Mouse (Mus musculus) embryonic facial prominence, embryonic 14.5 days (tissue): ENCODE results near the gene Gm45837. TPM values are rescaled to one million over a fixed set of nuclear protein-coding genes. Genes with fewer than 3 reads are reported as not detected.

ENCODE experiments used
- ATAC-seq: fragments of 200-750 bp; cut with Nextera tagmentation; 2 replicates; pipeline ENCODE4 v1.8.0; 2017; ENCODE audit warnings: low read depth, moderate number of reproducible peaks, moderate TSS enrichment
- DNase-seq: peaks from one replicate; pipeline ENCODE4 v3.0.0-alpha.2; 2015; ENCODE audit warnings: low spot score
- H3K27ac ChIP-seq: fragments of 300-500 bp; sonication (generic); replicated peaks from 2 replicates; pipeline ENCODE4 v1.5.1; 2014; ENCODE audit warnings: low read depth, mild to moderate bottlenecking, low read length, moderate library complexity
- H3K27me3 ChIP-seq: fragments of 300-500 bp; sonication (generic); replicated peaks from 2 replicates; pipeline ENCODE4 v1.6.1; 2014; ENCODE audit warnings: low read length; ENCODE audit not compliant: control insufficient read depth, insufficient read depth
- H3K36me3 ChIP-seq: fragments of 300-500 bp; sonication (generic); 2 replicates; pipeline ENCODE4 v1.6.1; 2014; ENCODE audit warnings: low read length, mixed read lengths; ENCODE audit not compliant: control insufficient read depth, insufficient read depth
- H3K4me1 ChIP-seq: fragments of 300-500 bp; sonication (generic); 2 replicates; pipeline ENCODE4 v1.6.1; 2014; ENCODE audit warnings: antibody characterized with exemption, low read length; ENCODE audit not compliant: control insufficient read depth, insufficient read depth
- H3K4me2 ChIP-seq: fragments of 300-500 bp; sonication (generic); 2 replicates; pipeline ENCODE4 v1.6.1; 2014; ENCODE audit warnings: low read depth, mild to moderate bottlenecking, low read length, moderate library complexity, mixed read lengths
- H3K4me3 ChIP-seq: fragments of 300-500 bp; sonication (generic); 2 replicates; pipeline ENCODE4 v1.5.1; 2014; ENCODE audit warnings: low read depth, mild to moderate bottlenecking, low read length
- H3K9ac ChIP-seq: fragments of 300-500 bp; sonication (generic); 2 replicates; pipeline ENCODE4 v1.6.1; 2014; ENCODE audit warnings: low read depth, mild to moderate bottlenecking, low read length, moderate library complexity, mixed read lengths
- H3K9me3 ChIP-seq: fragments of 300-500 bp; sonication (generic); 2 replicates; pipeline ENCODE4 v1.6.1; 2016; ENCODE audit warnings: low read length; ENCODE audit not compliant: control insufficient read depth
- WGBS: fragments of 180-500 bp; shearing (Covaris S2); extraction: QIAGEN DNeasy Blood & Tissue Kit; methylation state at CpG from one replicate; pipeline ENCODE4 v1.1.7; 2014; 5-methylcytosine and 5-hydroxymethylcytosine counted together
- polyA plus RNA-seq: library from polyadenylated mRNA; unstranded; fragments of >200 nt; fragmentation: Nextera tagmentation; extraction: Ambion mirVana; gene quantifications from 2 replicates; pipeline ENCODE4 v1.2.1, GENCODE M21; 2014

Gene Gm45837
- polyA plus RNA-seq, 1 experiment from 2014 or later: not detected

DNA sequence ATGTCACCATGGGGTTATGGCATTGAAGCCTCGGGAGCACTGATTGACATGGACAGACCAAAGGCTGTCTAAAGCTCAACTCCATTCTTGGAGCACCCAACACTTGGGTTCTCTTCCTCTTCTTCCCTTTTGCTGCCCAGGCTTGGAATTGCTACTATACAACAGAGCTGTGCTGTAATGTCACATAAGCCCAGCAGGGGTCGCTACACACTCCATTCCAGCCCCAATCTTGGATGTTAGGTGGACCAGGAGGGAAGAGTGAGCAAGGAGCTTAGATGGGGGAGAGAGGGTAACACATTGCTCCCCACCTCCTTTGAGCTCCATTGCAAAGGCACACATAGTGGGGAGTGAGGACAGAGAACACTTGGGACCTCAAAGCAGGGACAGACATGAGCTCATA, 17.1 kb downstream of the Gm45837 start:
- H3K27me3 ChIP-seq: no peaks in the 10 kb centered on the region
- WGBS: 13% methylated on average over 2 of the region's 2 CpGs
- H3K9me3 ChIP-seq: no peaks in the 10 kb centered on the region
- no peak for ATAC-seq
- H3K4me2 ChIP-seq: no peak overlapping the region
- H3K27ac ChIP-seq: no peak overlapping the region
- no peak overlapping the region for H3K9ac ChIP-seq
- H3K4me1 ChIP-seq: no peaks in the 10 kb centered on the region
- H3K4me3 ChIP-seq: no peak overlapping the region
- H3K36me3 ChIP-seq: no peaks in the 10 kb centered on the region
- DNase-seq: no peak

DNA sequence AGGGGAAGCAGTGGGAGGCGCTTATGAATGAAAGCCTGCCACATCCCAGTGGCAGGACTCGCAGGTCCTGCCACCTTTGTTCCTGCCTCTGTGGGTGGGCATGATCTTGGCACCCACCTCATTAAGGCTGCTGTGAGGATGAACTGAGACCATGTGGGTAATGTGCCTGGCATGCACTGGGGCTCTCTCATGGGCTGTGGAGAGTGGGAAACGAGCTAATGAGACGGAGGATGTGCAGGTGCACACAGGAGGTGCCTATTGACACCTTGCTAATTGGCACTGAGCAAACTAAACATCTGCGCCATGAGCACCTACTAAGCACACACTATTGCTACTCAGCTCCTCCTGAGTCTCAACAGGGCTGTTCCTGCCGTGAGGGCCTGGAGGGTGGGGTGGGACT, 24.4 kb downstream of the Gm45837 start:
- DNase-seq: no peak
- Histone ChIP-seq H3K9ac (no peak overlapping the region), H3K4me3 (no peak overlapping the region), H3K27ac (no peak overlapping the region), H3K4me1 (no peaks in the 10 kb centered on the region), H3K9me3 (no peaks in the 10 kb centered on the region), H3K36me3 (no peaks in the 10 kb centered on the region), H3K27me3 (no peaks in the 10 kb centered on the region), H3K4me2 (no peak overlapping the region)
- 57% methylated on average over 6 of the region's 6 CpGs for whole genome bisulfite sequencing
- ATAC-seq: peak; percentile 70

DNA sequence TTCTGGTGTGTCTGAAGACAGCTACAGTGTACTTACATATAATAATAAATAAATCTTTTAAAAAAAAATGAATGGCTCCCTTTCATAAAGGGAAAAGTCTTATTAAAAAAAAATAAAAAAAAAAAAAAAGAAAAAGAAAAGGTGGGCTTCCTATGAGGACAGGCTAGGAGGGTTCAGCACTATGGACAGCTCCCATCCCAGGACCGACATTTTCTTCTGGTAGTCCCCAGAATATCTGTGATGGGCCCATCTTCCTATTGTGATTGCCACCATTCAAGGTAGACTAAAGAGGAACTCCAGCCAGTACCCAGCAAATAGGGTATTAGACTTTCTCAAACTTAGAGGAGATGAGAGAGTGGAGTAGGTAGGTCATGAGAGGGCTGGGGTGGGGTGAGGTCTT, 27.2 kb downstream of the Gm45837 start:
- Histone ChIP-seq H3K36me3 (no peaks in the 10 kb centered on the region), H3K4me1 (no peaks in the 10 kb centered on the region), H3K9ac (no peak overlapping the region), H3K4me2 (no peak overlapping the region), H3K9me3 (no peaks in the 10 kb centered on the region), H3K4me3 (no peak overlapping the region), H3K27ac (no peak overlapping the region), H3K27me3 (no peaks in the 10 kb centered on the region)
- DNase-seq: no peak
- ATAC-seq: no peak
- 5% methylated on average over 1 of the region's 1 CpGs for WGBS

DNA sequence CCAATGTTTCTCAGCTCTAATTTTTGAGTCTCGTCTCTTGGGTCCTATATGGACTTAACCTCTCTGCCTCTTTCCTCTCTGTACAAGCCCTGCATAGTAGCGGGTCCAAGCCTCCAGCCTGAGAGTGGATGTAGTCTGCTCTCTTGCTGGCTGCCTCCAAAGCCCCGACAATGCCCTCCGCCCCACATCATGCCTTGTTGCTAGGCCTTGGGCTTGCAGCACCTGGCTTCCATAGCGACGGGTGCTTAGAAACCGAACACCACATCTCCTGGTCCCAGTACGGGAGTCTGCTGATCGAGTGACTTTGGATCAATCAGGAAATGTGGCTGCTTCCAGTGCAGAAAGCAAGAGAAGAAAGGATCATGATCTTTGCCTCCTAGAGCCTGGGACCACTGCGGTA, 32.4 kb downstream of the Gm45837 start:
- Histone ChIP-seq H3K9me3 (no peaks in the 10 kb centered on the region), H3K36me3 (no peaks in the 10 kb centered on the region), H3K27ac (no peak overlapping the region), H3K4me3 (no peak overlapping the region), H3K4me2 (no peak overlapping the region), H3K9ac (no peak overlapping the region), H3K27me3 (no peaks in the 10 kb centered on the region), H3K4me1 (no peaks in the 10 kb centered on the region)
- no peak for DNase-seq
- WGBS: 50% methylated on average over 10 of the region's 10 CpGs
- no peak; the same call in 1 of the 2 replicates for ATAC-seq

DNA sequence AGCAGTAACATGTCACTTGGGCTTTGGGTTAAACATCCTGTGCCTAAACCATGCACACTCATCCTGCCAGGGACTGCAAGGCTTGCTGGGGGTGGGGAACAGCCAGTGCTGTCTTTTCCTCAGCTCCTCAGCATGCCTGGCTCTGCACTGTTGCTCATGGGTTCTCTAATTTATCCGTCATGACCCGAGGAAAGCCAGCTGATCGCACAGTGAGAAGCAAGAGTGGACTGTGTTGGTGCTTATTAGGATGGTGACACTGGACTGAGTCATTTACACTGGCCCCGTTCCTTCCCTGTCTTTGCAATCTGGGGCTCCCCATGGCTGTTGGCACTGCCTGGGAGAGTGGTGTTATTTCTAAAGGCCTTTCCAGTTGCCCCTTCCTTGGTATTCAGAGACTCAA, 33.5 kb downstream of the Gm45837 start:
- 80% methylated on average over 4 of the region's 4 CpGs for WGBS
- no peak overlapping the region for H3K4me3 ChIP-seq
- DNase-seq: no peak
- no peaks in the 10 kb centered on the region for H3K4me1 ChIP-seq
- H3K4me2 ChIP-seq: no peak overlapping the region
- no peaks in the 10 kb centered on the region for H3K36me3 ChIP-seq
- no peak overlapping the region for H3K9ac ChIP-seq
- no peaks in the 10 kb centered on the region for H3K27me3 ChIP-seq
- no peaks in the 10 kb centered on the region for H3K9me3 ChIP-seq
- no peak overlapping the region for H3K27ac ChIP-seq
- no peak for ATAC-seq

DNA sequence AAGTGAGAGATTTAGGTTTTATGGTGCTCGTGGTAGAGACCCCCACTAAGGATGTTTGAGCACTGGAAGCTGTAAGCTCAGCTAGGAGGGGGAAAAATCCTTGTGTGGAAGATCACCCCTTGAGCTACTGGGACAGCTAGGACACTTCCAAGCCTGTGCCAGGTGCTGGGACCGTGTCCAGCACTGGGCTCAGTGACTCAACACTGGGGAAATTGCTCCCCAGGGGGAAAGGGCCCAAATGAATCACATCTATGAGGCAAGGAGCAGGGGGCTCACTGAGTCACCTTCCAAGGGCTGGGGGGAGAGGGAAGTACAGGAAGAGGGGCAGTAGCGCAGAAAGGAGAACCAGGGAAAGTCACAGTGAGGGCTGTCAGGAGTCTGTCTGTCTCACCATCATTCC, 39.2 kb downstream of the Gm45837 start:
- Histone ChIP-seq H3K4me3 (no peak overlapping the region), H3K4me2 (no peak overlapping the region), H3K27me3 (peaks cover 22% of the 10 kb centered on the region), H3K4me1 (no peaks in the 10 kb centered on the region), H3K36me3 (no peaks in the 10 kb centered on the region), H3K9me3 (no peaks in the 10 kb centered on the region), H3K27ac (no peak overlapping the region), H3K9ac (no peak overlapping the region)
- ATAC-seq: no peak
- 33% methylated on average over 3 of the region's 3 CpGs for WGBS
- no peak for DNase-seq

DNA sequence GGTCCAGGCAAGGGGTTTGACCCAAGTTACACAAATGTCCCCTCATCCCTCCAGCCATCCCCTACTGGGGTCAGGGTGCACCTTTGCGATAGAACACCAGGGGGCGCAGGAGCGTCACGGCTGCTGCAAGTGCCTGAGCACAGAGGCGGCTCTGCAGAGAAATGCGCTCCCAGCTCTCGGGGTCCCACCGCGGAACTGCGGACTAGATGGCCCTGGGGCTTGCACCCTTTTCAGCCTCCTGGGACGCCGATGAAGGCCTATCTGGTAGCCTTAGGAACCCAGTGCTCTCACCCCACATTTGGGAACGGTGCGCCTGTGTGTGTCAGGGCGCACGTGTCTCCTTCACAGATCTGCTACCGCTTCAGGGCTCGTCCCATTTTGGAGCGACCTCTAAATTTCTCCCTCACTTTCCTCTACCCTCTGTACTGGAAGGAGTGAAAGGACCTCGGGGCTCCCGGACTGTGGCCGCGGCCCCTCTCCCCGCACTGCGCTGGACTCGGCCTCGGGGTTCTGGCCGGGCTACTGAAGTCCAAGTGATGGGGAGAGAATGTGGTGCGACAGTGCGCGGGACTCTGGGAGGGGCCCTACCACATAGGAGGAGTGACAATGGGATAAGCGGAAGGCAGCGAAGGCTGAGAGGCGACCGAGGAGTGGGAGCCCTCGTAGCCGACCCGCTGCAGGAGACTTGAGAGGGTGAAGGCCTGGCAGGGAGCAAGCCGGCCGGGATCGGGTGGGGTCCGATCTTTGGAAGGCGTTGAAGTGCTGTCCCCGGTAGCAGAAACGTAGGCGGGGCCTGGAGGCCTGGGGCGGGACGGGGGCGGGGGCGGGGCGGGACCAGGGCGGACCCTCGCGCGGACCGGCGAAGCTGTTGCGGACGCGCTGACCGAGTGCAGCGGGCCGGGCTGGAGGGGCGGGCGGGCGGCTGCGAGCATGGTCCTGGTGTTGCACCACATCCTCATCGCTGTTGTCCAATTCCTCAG, 40.0 kb downstream of the Gm45837 start:
- Histone ChIP-seq H3K9ac (peak overlapping the region; percentile 55), H3K27me3 (peaks cover 22% of the 10 kb centered on the region), H3K4me1 (no peaks in the 10 kb centered on the region), H3K27ac (no peak overlapping the region), H3K4me2 (peak overlapping the region; percentile 98), H3K9me3 (no peaks in the 10 kb centered on the region), H3K4me3 (peak overlapping the region; percentile 58), H3K36me3 (no peaks in the 10 kb centered on the region)
- peak; percentile 81 for ATAC-seq
- peak; percentile 82 for DNase-seq
- under 1% methylated on average over 41 of the region's 68 CpGs for WGBS

DNA sequence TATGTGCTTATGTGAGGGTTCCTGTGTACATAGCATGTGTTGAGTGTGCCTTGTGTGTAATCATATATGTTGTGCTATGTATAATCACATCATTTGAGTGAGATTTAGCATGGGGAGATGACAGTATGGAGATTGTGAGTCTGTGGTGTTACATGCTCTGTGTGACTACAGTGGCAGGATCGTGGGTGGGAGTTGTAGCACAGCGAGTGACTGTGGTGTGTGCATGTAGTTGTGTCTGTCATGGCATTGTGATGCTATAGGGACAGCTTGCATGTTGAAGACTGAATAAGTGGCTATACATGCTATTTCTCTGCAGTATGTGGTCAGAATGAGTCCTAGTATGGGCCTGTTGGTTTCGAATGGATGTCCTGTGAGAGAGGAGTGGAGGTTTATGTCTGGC, 42.0 kb downstream of the Gm45837 start:
- Histone ChIP-seq H3K9ac (no peak overlapping the region), H3K4me3 (peak overlapping the region; percentile 10; the same call in 1 of the 2 replicates), H3K9me3 (no peaks in the 10 kb centered on the region), H3K4me1 (no peaks in the 10 kb centered on the region), H3K27ac (no peak overlapping the region), H3K36me3 (no peaks in the 10 kb centered on the region), H3K4me2 (peak overlapping the region; percentile 98), H3K27me3 (peaks cover 22% of the 10 kb centered on the region)
- ATAC-seq (no peak), DNase-seq (no peak)
- 83% methylated on average over 3 of the region's 3 CpGs for WGBS

DNA sequence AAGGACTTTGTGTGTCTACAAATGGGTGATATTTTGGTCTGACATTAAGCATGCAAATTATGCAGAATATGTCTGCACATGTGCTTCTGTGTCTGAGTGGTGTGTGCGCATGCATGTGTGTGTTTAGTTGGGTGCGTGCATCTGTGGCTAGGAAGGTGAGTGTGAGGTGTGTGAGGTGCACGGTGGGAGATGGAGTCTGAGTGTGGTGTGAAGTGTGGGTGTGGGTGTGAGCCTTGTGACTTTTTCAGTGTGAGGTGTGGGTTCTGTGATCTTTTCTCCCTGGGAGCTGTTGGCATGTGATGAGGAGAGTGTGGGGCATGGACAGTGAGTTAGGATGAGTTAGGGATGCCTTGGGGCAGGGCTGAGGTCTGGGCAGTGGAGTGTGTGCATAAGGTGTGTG, 42.6 kb downstream of the Gm45837 start:
- ATAC-seq: no peak
- no peaks in the 10 kb centered on the region for H3K36me3 ChIP-seq
- peak overlapping the region; percentile 10; the same call in 1 of the 2 replicates for H3K4me3 ChIP-seq
- no peaks in the 10 kb centered on the region for H3K4me1 ChIP-seq
- H3K9ac ChIP-seq: no peak overlapping the region
- H3K4me2 ChIP-seq: peak overlapping the region; percentile 15; the same call in 1 of the 2 replicates
- H3K27me3 ChIP-seq: peaks cover 22% of the 10 kb centered on the region
- WGBS: 85% methylated on average over 3 of the region's 3 CpGs
- H3K9me3 ChIP-seq: no peaks in the 10 kb centered on the region
- DNase-seq: no peak
- no peak overlapping the region for H3K27ac ChIP-seq
